Mouse (Mus musculus) midbrain, embryonic 12.5 days (tissue): ENCODE measurements at regions not wholly inside any gene's neighbourhood (a gene's known extent, or its start where the extent isn't known, plus 50 kb on each side); places are given as distances from the start of the nearest gene placed in this dataset.

Source experiments
- ATAC-seq: fragments of 200-750 bp; cut with Nextera tagmentation; 2 replicates; pipeline ENCODE4 v1.8.0; 2017; ENCODE audit warnings: low read depth, moderate TSS enrichment, moderate library complexity; ENCODE audit not compliant: low FRiP score
- H3K27ac ChIP-seq: fragments of 300-500 bp; sonication (generic); replicated peaks from 2 replicates; pipeline ENCODE4 v1.5.1; 2016; ENCODE audit warnings: mild to moderate bottlenecking
- H3K27me3 ChIP-seq: fragments of 300-500 bp; sonication (generic); 2 replicates; pipeline ENCODE4 v1.6.1; 2016; ENCODE audit warnings: mild to moderate bottlenecking
- H3K36me3 ChIP-seq: fragments of 300-500 bp; sonication (generic); 2 replicates; pipeline ENCODE4 v1.6.1; 2016
- H3K4me1 ChIP-seq: fragments of 300-500 bp; sonication (generic); 2 replicates; pipeline ENCODE4 v1.6.1; 2016
- H3K4me2 ChIP-seq: fragments of 300-500 bp; sonication (generic); replicated peaks from 2 replicates; pipeline ENCODE4 v1.6.1; 2016; ENCODE audit warnings: mild to moderate bottlenecking, moderate library complexity
- H3K4me3 ChIP-seq: fragments of 300-500 bp; sonication (generic); 2 replicates; pipeline ENCODE4 v1.5.1; 2016; ENCODE audit warnings: mild to moderate bottlenecking
- H3K9ac ChIP-seq: fragments of 300-500 bp; sonication (generic); replicated peaks from 2 replicates; pipeline ENCODE4 v1.6.1; 2016; ENCODE audit warnings: mild to moderate bottlenecking, moderate library complexity
- H3K9me3 ChIP-seq: fragments of 300-500 bp; sonication (generic); 2 replicates; pipeline ENCODE4 v1.6.1; 2016; ENCODE audit warnings: mild to moderate bottlenecking
- WGBS: fragments of 180-500 bp; shearing (Covaris S2); methylation state at CpG from one replicate; pipeline ENCODE4 v1.1.7; 2016; 5-methylcytosine and 5-hydroxymethylcytosine counted together

- Histone ChIP-seq H3K4me2 (no peak overlapping the region), H3K27ac (no peak overlapping the region), H3K27me3 (no peaks in the 10 kb centered on the region), H3K9ac (no peak overlapping the region), H3K4me3 (no peak overlapping the region), H3K36me3 (no peaks in the 10 kb centered on the region), H3K9me3 (no peaks in the 10 kb centered on the region), H3K4me1 (no peaks in the 10 kb centered on the region)
- ATAC-seq: no peak
- 70% methylated on average over 8 of the region's 8 CpGs for WGBS
Measured at GRCm38 (mm10) chr10:99376430-99376829, 113.4 kb downstream of the Dusp6 start.

DNA sequence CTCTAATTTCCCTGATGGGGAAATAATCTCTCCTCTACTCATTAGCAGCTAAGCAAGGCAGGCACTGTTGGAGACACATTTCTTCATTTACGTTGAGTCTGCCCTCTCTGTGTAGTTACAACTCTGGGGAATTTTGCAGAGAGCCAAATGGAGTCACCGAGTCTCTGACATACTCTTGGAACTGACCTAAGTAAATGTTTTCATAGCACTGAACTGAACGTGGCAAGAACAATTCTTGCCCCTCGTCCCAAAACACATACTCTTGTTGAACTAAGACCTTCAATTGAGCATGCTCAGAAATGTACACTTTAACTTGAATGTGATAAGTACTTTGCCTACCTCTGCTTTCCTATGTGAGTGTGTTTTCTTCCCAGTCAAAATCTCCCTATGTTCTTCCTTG, 114.5 kb downstream of the Dusp6 start:
- no peak overlapping the region for H3K4me3 ChIP-seq
- no peak for ATAC-seq
- WGBS: 80% methylated on average over 4 of the region's 4 CpGs
- no peaks in the 10 kb centered on the region for H3K9me3 ChIP-seq
- no peak overlapping the region for H3K27ac ChIP-seq
- H3K36me3 ChIP-seq: no peaks in the 10 kb centered on the region
- H3K4me1 ChIP-seq: no peaks in the 10 kb centered on the region
- no peak overlapping the region for H3K9ac ChIP-seq
- H3K27me3 ChIP-seq: no peaks in the 10 kb centered on the region
- H3K4me2 ChIP-seq: no peak overlapping the region

- Histone ChIP-seq H3K27ac (no peak overlapping the region), H3K4me3 (no peak overlapping the region), H3K9me3 (no peaks in the 10 kb centered on the region), H3K27me3 (no peaks in the 10 kb centered on the region), H3K4me1 (no peaks in the 10 kb centered on the region), H3K36me3 (no peaks in the 10 kb centered on the region), H3K4me2 (no peak overlapping the region), H3K9ac (no peak overlapping the region)
- WGBS: 51% methylated on average over 1 of the region's 1 CpGs
- ATAC-seq: no peak
Measured at GRCm38 (mm10) chr10:99379156-99379555, 116.1 kb downstream of the Dusp6 start.

GRCm38 (mm10) chr10:99380170-99380569, 117.1 kb downstream of the Dusp6 start:
- no peaks in the 10 kb centered on the region for H3K36me3 ChIP-seq
- no peaks in the 10 kb centered on the region for H3K27me3 ChIP-seq
- no peak overlapping the region for H3K9ac ChIP-seq
- no peaks in the 10 kb centered on the region for H3K4me1 ChIP-seq
- WGBS: 86% methylated on average over 4 of the region's 4 CpGs
- no peak overlapping the region for H3K4me3 ChIP-seq
- ATAC-seq: no peak
- no peak overlapping the region for H3K4me2 ChIP-seq
- no peaks in the 10 kb centered on the region for H3K9me3 ChIP-seq
- no peak overlapping the region for H3K27ac ChIP-seq

DNA sequence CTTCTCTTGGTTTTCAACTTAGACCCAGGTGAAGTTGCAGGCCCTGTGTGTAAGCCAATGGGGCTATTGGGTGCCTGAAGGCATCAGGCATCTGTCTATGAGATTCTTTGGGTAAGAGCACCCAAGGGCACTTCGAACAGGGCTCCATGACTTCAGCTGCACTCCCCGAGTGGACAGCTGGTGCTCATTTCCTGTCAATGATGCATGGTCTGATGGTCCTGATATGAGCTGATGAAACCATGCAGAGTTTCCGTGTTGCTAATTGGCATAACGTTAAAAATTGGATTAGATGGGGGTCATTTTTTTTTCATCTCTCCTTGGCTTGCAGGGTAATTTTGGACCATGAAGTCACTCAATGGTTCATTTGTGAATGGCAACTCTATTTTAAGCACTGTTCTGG, 120.0 kb downstream of the Dusp6 start:
- Histone ChIP-seq H3K9ac (no peak overlapping the region), H3K4me3 (no peak overlapping the region), H3K36me3 (no peaks in the 10 kb centered on the region), H3K27me3 (no peaks in the 10 kb centered on the region), H3K27ac (no peak overlapping the region), H3K4me2 (no peak overlapping the region), H3K4me1 (no peaks in the 10 kb centered on the region), H3K9me3 (no peaks in the 10 kb centered on the region)
- ATAC-seq: no peak
- WGBS: 69% methylated on average over 4 of the region's 4 CpGs

DNA sequence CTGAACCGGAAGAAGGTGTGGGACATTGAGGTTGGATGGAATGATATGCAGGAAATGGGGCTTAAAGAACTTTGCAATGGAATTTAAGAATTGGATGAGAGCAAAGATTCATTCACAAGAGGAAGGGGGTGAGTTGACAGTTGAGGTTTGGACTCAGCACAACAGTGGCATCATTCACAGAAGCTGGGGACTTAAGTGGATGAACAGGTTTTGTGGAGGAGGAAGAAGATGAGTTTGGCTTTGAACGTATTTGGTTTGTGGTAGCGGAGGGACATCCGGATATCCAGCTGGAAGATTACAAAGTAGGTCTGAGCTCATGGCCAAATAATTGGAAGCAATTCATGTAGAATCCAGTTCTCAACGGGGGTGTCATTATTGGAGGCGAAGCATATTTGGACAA, 121.3 kb downstream of the Dusp6 start:
- H3K4me3 ChIP-seq: no peak overlapping the region
- H3K27me3 ChIP-seq: no peaks in the 10 kb centered on the region
- H3K9me3 ChIP-seq: no peaks in the 10 kb centered on the region
- no peaks in the 10 kb centered on the region for H3K36me3 ChIP-seq
- no peak for ATAC-seq
- no peaks in the 10 kb centered on the region for H3K4me1 ChIP-seq
- H3K27ac ChIP-seq: no peak overlapping the region
- no peak overlapping the region for H3K9ac ChIP-seq
- WGBS: 91% methylated on average over 6 of the region's 6 CpGs
- H3K4me2 ChIP-seq: no peak overlapping the region

DNA sequence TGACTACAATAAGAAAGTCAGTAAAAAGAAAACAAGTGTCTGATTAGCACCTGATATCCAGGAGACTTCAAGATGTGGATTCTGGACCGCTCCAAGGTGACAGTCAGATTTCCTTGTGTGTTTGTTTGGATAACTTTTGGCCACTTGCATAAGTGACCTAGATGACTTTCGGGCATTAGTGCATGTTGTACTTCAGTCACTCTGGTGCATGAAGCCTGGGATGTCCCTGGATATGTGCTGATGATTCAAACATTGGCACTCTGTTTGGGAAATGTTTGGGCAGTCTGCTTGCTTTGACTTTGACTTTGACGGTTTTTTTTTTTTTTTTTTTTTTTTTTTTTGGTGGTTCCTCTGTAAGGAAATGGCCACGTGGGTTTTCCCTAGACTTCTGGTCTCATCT, 121.8 kb downstream of the Dusp6 start:
- no peak overlapping the region for H3K4me3 ChIP-seq
- WGBS: 73% methylated on average over 4 of the region's 4 CpGs
- H3K27me3 ChIP-seq: no peaks in the 10 kb centered on the region
- no peak overlapping the region for H3K4me2 ChIP-seq
- H3K9me3 ChIP-seq: no peaks in the 10 kb centered on the region
- no peaks in the 10 kb centered on the region for H3K36me3 ChIP-seq
- ATAC-seq: no peak
- no peak overlapping the region for H3K9ac ChIP-seq
- H3K27ac ChIP-seq: no peak overlapping the region
- H3K4me1 ChIP-seq: no peaks in the 10 kb centered on the region

DNA sequence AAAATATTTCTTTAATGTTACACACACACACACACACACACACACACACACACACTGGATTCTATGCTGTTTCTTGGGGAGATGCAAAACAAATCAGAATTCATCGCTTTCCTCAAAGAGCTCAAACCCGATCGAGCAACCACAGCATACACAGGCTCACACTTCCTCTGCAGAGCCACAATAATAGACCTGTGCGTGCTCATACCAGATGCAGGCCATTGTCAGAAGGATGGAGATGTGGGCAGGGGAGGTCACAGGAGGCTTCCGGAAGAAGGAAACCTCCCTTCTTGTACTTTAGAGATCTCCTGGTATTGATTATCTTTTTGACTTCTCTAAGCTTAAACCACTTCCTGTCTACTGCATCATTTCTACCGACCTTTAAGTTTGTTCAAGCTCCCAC, 122.8 kb downstream of the Dusp6 start:
- Histone ChIP-seq H3K4me2 (no peak overlapping the region), H3K27me3 (no peaks in the 10 kb centered on the region), H3K36me3 (no peaks in the 10 kb centered on the region), H3K9ac (no peak overlapping the region), H3K9me3 (no peaks in the 10 kb centered on the region), H3K4me1 (no peaks in the 10 kb centered on the region), H3K4me3 (no peak overlapping the region), H3K27ac (no peak overlapping the region)
- 88% methylated on average over 6 of the region's 6 CpGs for WGBS
- ATAC-seq: no peak

GRCm38 (mm10) chr10:99388526-99388925, 125.5 kb downstream of the Dusp6 start:
- Histone ChIP-seq H3K4me3 (no peak overlapping the region), H3K9ac (no peak overlapping the region), H3K4me2 (no peak overlapping the region), H3K4me1 (no peaks in the 10 kb centered on the region), H3K27ac (no peak overlapping the region), H3K27me3 (no peaks in the 10 kb centered on the region), H3K36me3 (no peaks in the 10 kb centered on the region), H3K9me3 (no peaks in the 10 kb centered on the region)
- 94% methylated on average over 7 of the region's 7 CpGs for WGBS
- no peak for ATAC-seq

DNA sequence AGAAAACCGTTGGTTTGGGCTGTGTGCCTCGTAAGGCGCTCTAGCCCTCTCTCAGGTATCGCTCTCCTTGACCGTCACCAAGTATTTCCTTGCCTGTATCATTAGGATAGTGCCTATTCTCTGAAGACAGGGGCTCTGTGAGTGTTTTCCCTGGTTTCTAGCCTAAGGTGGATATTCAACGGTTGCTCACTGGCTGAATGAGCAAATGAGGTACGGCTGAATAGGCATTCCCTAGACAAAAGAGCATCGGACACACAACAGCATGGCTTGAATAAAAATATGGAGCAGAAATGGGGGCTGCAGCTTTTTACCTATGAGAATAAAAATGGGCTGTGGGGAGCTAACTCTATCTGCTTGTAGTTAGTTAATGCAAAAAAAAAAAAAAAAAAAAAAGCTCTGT, 126.0 kb downstream of the Dusp6 start:
- Histone ChIP-seq H3K9ac (no peak overlapping the region), H3K36me3 (no peaks in the 10 kb centered on the region), H3K27me3 (no peaks in the 10 kb centered on the region), H3K27ac (no peak overlapping the region), H3K9me3 (no peaks in the 10 kb centered on the region), H3K4me1 (no peaks in the 10 kb centered on the region), H3K4me3 (no peak overlapping the region), H3K4me2 (no peak overlapping the region)
- no peak for ATAC-seq
- WGBS: 74% methylated on average over 8 of the region's 8 CpGs

DNA sequence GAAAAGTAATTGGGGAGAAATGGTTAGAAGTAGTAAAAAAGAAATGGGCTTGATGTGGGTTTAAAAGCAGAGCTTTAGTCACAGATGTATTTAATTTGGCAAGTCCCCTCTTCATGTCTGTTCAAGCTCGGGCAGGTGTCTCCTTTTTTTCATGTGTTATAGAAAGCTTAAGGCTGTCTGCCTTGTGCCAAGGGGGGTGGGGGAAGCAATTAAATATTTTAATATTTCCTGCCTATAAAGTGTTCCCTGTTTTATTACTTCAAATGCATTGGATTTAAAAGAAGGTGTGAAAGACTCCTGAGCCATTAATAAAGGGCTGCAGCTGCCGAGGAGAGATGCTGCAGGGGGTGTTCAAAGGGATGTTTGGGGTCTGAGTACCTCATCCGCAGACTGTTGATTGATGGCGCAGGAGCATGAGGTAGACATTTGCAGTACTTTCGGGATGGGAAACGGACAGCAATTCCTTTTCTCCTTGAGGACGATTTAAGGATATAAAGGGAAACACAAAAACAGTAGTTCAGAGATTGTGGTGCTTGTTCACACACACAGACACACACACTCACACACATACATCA, 127.7 kb downstream of the Dusp6 start:
- 78% methylated on average over 7 of the region's 7 CpGs for WGBS
- Histone ChIP-seq H3K4me1 (no peaks in the 10 kb centered on the region), H3K9ac (no peak overlapping the region), H3K4me3 (no peak overlapping the region), H3K4me2 (no peak overlapping the region), H3K27ac (no peak overlapping the region), H3K27me3 (no peaks in the 10 kb centered on the region), H3K9me3 (no peaks in the 10 kb centered on the region), H3K36me3 (no peaks in the 10 kb centered on the region)
- no peak for ATAC-seq

- Histone ChIP-seq H3K4me3 (no peak overlapping the region), H3K36me3 (no peaks in the 10 kb centered on the region), H3K9ac (no peak overlapping the region), H3K4me1 (no peaks in the 10 kb centered on the region), H3K9me3 (no peaks in the 10 kb centered on the region), H3K27ac (no peak overlapping the region), H3K4me2 (no peak overlapping the region), H3K27me3 (no peaks in the 10 kb centered on the region)
- ATAC-seq: no peak
- WGBS: 91% methylated on average over 6 of the region's 6 CpGs
Measured at GRCm38 (mm10) chr10:99391725-99392124, 128.7 kb downstream of the Dusp6 start.

- H3K36me3 ChIP-seq: no peaks in the 10 kb centered on the region
- no peaks in the 10 kb centered on the region for H3K27me3 ChIP-seq
- H3K4me2 ChIP-seq: no peak overlapping the region
- no peak overlapping the region for H3K27ac ChIP-seq
- H3K9me3 ChIP-seq: no peaks in the 10 kb centered on the region
- no peak overlapping the region for H3K9ac ChIP-seq
- no peak for ATAC-seq
- WGBS: 89% methylated on average over 5 of the region's 5 CpGs
- no peak overlapping the region for H3K4me3 ChIP-seq
- no peaks in the 10 kb centered on the region for H3K4me1 ChIP-seq
Measured at GRCm38 (mm10) chr10:99392979-99393378, 129.9 kb downstream of the Dusp6 start.
